Comparison of ENCODE assay signal across 20 mouse cellular contexts in genomic region chr5:73833721-73834120, GRCm38 (mm10).
"Had no signal": no experiment of that assay in that cellular context is flagged by ENCODE, and none has a peak within 500 bp of the region (broad histone marks: within the 10 kb centered on the region; RNA-seq: fewer than 3 reads in every experiment).

No protein-coding gene starts in this region.

- H3K9ac ChIP-seq: lung, embryonic 14.5 days; midbrain, embryonic 12.5 days; neural tube, embryonic 13.5 days; neural tube, embryonic 15.5 days; stomach, embryonic 15.5 days had no signal

- H3K4me3 ChIP-seq: midbrain, embryonic 10.5 days; midbrain, embryonic 12.5 days; myocyte; neural tube, embryonic 13.5 days; neural tube, embryonic 15.5 days; stomach, embryonic 15.5 days had no signal

- DNase-seq: lung, adult 18-20 months; lung, embryonic 14.5 days; lung, postnatal 10 days; lung, postnatal 4 days; midbrain, embryonic 14.5 days; retina, postnatal 1 day; right cerebral cortex, adult 18-20 months; right cerebral cortex, postnatal 25 days; right cerebral cortex, postnatal 4 days; spleen, adult 18-20 months; thymus, adult 2 months; thymus, postnatal 25 days; thymus, postnatal 4 days had no signal

- H3K4me1 ChIP-seq: midbrain, embryonic 10.5 days; midbrain, embryonic 12.5 days; neural tube, embryonic 13.5 days; neural tube, embryonic 15.5 days; stomach, embryonic 15.5 days had no signal

- H3K27ac ChIP-seq: midbrain, embryonic 10.5 days; midbrain, embryonic 12.5 days; neural tube, embryonic 13.5 days; neural tube, embryonic 15.5 days; stomach, embryonic 15.5 days; stomach, postnatal 0 days had no signal

- H3K36me3 ChIP-seq: midbrain, embryonic 10.5 days; midbrain, embryonic 12.5 days; neural tube, embryonic 13.5 days; neural tube, embryonic 15.5 days; stomach, embryonic 15.5 days had no signal

- H3K27me3 ChIP-seq: midbrain, embryonic 12.5 days; neural tube, embryonic 13.5 days; neural tube, embryonic 15.5 days; stomach, embryonic 15.5 days had no signal
